Mouse (Mus musculus): ENCODE data around the gene Zfp61.

GRCm38 (mm10) chr7:24270288-24270672 lies 30.8 kb downstream of the Zfp61 start, which contains the start of gene Zfp93:
- peak; percentile 63; the same call in 1 of the 2 replicates for TF ChIP-seq ZNF384 (IDR thresholded peaks at IDR 0.05; ENCODE audit: low read depth, low read length)
- peak; percentile 90 for TF ChIP-seq HCFC1 (IDR thresholded peaks at IDR 0.05; ENCODE audit: borderline replicate concordance, insufficient read depth, low read length)
- TF ChIP-seq MAFK (IDR thresholded peaks at IDR 0.05; ENCODE audit: insufficient read depth, low read depth, low read length) = no peak
- TF ChIP-seq CHD2 (IDR thresholded peaks at IDR 0.05; ENCODE audit: low read depth, low read length) = no peak
- TF ChIP-seq ZC3H11A (IDR thresholded peaks at IDR 0.05; ENCODE audit: borderline replicate concordance, low read depth, low read length) = no peak
